Mouse (Mus musculus) embryonic fibroblast, embryonic 13.5 days (primary cell): Measurements from ENCODE around the gene Tiam1.

Experiments used
- CTCF ChIP-seq: IDR thresholded peaks from 2 replicates; pipeline ENCODE4 v1.5.1; 2011; ENCODE audit warnings: mild to moderate bottlenecking, control low read depth, low read length, moderate library complexity, borderline replicate concordance; ENCODE audit not compliant: insufficient read depth
- POLR2A ChIP-seq: IDR thresholded peaks from 2 replicates; pipeline ENCODE4 v1.6.1; 2011; ENCODE audit warnings: low read depth, mild to moderate bottlenecking, control low read depth, low read length, moderate library complexity

- TF ChIP-seq CTCF (no peak), POLR2A (no peak)
Observed at GRCm38 (mm10) chr16:90116637-90117182, 26.9 kb downstream of the Tiam1 start.
